Mouse (Mus musculus) gastrocnemius, postnatal 4 days (tissue): ENCODE data around the gene Arhgap27. TPM values are rescaled to one million over a fixed set of nuclear protein-coding genes. Genes with fewer than 3 reads are reported as not detected.
"Not testable (repeated sequence)": the region's sequence is repeated elsewhere in the genome, so short reads cannot be mapped to it uniquely, and the experiment has no call there.

Experiments used
- DNase-seq, 2 experiments: peaks; one replicate each; pipeline ENCODE4 v3.0.0; 2021 to 2022; ENCODE audit warnings: low spot score in 2 of 2, mixed read lengths in 2 of 2
- long read RNA-seq, 2 experiments: library from polyadenylated mRNA; stranded (forward); transcript quantifications; one replicate each; pipeline ENCODE4 v2.0.0; 2021
- total RNA-seq, 2 experiments: library from RNA; stranded (reverse); gene quantifications; 2 replicates each; pipeline ENCODE4 v1.2.3; 2021

Gene Arhgap27
- total RNA-seq, result 10 to 100 TPM; 11.7 to 12.2 TPM
- long read RNA-seq, experiment 1, partial matches to known transcripts, result 1 of 12 reads
- long read RNA-seq, experiment 1, other reads (novel, unspliced or antisense), result 10 of 12 reads
- long read RNA-seq, experiment 2, partial matches to known transcripts, result 2 of 17 reads
- long read RNA-seq, experiment 2, other reads (novel, unspliced or antisense), result 14 of 17 reads

GRCm38 (mm10) chr11:103363214-103364148, at the start of gene Arhgap27:
Gene Arhgap27, minus strand, starts transcription at chr11:103363692.
- DNase-seq, result peak in 1 of 2 experiments; percentile 64

- DNase-seq, result no peak
These were observed 49.5 kb upstream of the Arhgap27 start for GRCm38 (mm10) chr11:103412950-103413423.

- peak; percentile 87 to 95 for DNase-seq
These were observed 48.8 kb upstream of the Arhgap27 start, which contains the start of gene Plekhm1 for GRCm38 (mm10) chr11:103411981-103412949. Gene Plekhm1, minus strand, starts transcription at chr11:103412687.

- no peak for DNase-seq
These were observed 47.8 kb upstream of the Arhgap27 start for GRCm38 (mm10) chr11:103411301-103411700.

GRCm38 (mm10) chr11:103408880-103409279, 45.4 kb upstream of the Arhgap27 start:
- DNase-seq, result no peak

GRCm38 (mm10) chr11:103407136-103407535, 43.6 kb upstream of the Arhgap27 start:
- DNase-seq, result not testable (repeated sequence)

GRCm38 (mm10) chr11:103406551-103406950, 43.1 kb upstream of the Arhgap27 start:
- DNase-seq, result no peak

GRCm38 (mm10) chr11:103405814-103406213, 42.3 kb upstream of the Arhgap27 start:
- no peak for DNase-seq

- no peak for DNase-seq
These were observed 41.1 kb upstream of the Arhgap27 start for GRCm38 (mm10) chr11:103404618-103405017.

GRCm38 (mm10) chr11:103403776-103404175, 40.3 kb upstream of the Arhgap27 start:
- DNase-seq, result no peak

GRCm38 (mm10) chr11:103402738-103403137, 39.2 kb upstream of the Arhgap27 start:
- DNase-seq, result no peak

GRCm38 (mm10) chr11:103402198-103402597, 38.7 kb upstream of the Arhgap27 start:
- no peak for DNase-seq

- no peak for DNase-seq
These were observed 36.5 kb upstream of the Arhgap27 start for GRCm38 (mm10) chr11:103399986-103400385.

GRCm38 (mm10) chr11:103399050-103399449, 35.6 kb upstream of the Arhgap27 start:
- no peak for DNase-seq

GRCm38 (mm10) chr11:103396682-103397081, 33.2 kb upstream of the Arhgap27 start:
- no peak for DNase-seq

GRCm38 (mm10) chr11:103396236-103396635, 32.7 kb upstream of the Arhgap27 start:
- no peak for DNase-seq

- DNase-seq, result no peak
These were observed 31.1 kb upstream of the Arhgap27 start for GRCm38 (mm10) chr11:103394604-103395003.

GRCm38 (mm10) chr11:103394025-103394424, 30.5 kb upstream of the Arhgap27 start:
- no peak for DNase-seq

- DNase-seq, result no peak
These were observed 24.5 kb upstream of the Arhgap27 start for GRCm38 (mm10) chr11:103387870-103388526.

- no peak for DNase-seq
These were observed 23.3 kb upstream of the Arhgap27 start for GRCm38 (mm10) chr11:103386827-103387226.
